Mouse (Mus musculus) 3134 (cell line): Measurements from ENCODE around the gene Trp53bp1.

Source experiments
- DNase-seq: peaks from one replicate; pipeline ENCODE4 v3.0.0-alpha.2; 2011; ENCODE audit warnings: low spot score; ENCODE audit not compliant: insufficient read length; ENCODE audit errors: extremely low read depth

Trp53bp1 gene

GRCm38 (mm10) chr2:121271236-121271927, at the start of gene Trp53bp1:
TSS of gene Trp53bp1 (minus strand) at chr2:121271407.
- DNase-seq: peak; percentile 85

GRCm38 (mm10) chr2:121316278-121316677, 45.1 kb upstream of the Trp53bp1 start:
- no peak for DNase-seq

GRCm38 (mm10) chr2:121308997-121309416, 37.8 kb upstream of the Trp53bp1 start:
- no peak for DNase-seq

GRCm38 (mm10) chr2:121300036-121300435, 28.8 kb upstream of the Trp53bp1 start:
- DNase-seq: no peak

- DNase-seq: no peak
These were observed 28.3 kb upstream of the Trp53bp1 start for GRCm38 (mm10) chr2:121299471-121299870.

- no peak for DNase-seq
These were observed 26.9 kb upstream of the Trp53bp1 start for GRCm38 (mm10) chr2:121298131-121298530.

GRCm38 (mm10) chr2:121297701-121298100, 26.5 kb upstream of the Trp53bp1 start:
- DNase-seq: no peak

- DNase-seq: no peak
These were observed 25.6 kb upstream of the Trp53bp1 start for GRCm38 (mm10) chr2:121296754-121297231.

- peak; percentile 67 for DNase-seq
These were observed 24.7 kb upstream of the Trp53bp1 start for GRCm38 (mm10) chr2:121295608-121296571.

- peak; percentile 79 for DNase-seq
These were observed 23.8 kb upstream of the Trp53bp1 start for GRCm38 (mm10) chr2:121294753-121295607.

- DNase-seq: peak; percentile 76
These were observed 23.0 kb upstream of the Trp53bp1 start for GRCm38 (mm10) chr2:121294182-121294581.

GRCm38 (mm10) chr2:121292316-121293013, 21.3 kb upstream of the Trp53bp1 start:
- no peak for DNase-seq

GRCm38 (mm10) chr2:121289730-121290540, 18.7 kb upstream of the Trp53bp1 start:
- no peak for DNase-seq

GRCm38 (mm10) chr2:121288901-121289729, 17.9 kb upstream of the Trp53bp1 start, which contains the start of gene Map1a:
TSS of gene Map1a (plus strand) at chr2:121289600.
- DNase-seq: no peak

GRCm38 (mm10) chr2:121287850-121288249, 16.6 kb upstream of the Trp53bp1 start:
- no peak for DNase-seq

- no peak for DNase-seq
These were observed 815 bp upstream of the Trp53bp1 start for GRCm38 (mm10) chr2:121271928-121272516.

- DNase-seq: no peak
These were observed 529 bp downstream of the Trp53bp1 start for GRCm38 (mm10) chr2:121270521-121271235.
